Mouse (Mus musculus) intestine, postnatal 0 days (tissue): ENCODE data around the gene Pde1b. TPM values are rescaled to one million over a fixed set of nuclear protein-coding genes. Genes with fewer than 3 reads are reported as not detected.

Source experiments
- ATAC-seq: fragments of 200-750 bp; cut with Nextera tagmentation; 2 replicates; pipeline ENCODE4 v1.8.0; 2017; ENCODE audit warnings: mild to moderate bottlenecking, moderate TSS enrichment, moderate library complexity
- H3K27ac ChIP-seq: fragments of 300-500 bp; sonication (generic); 2 replicates; pipeline ENCODE4 v1.5.1; 2014; ENCODE audit warnings: mild to moderate bottlenecking, low read depth, low read length, moderate library complexity
- H3K27me3 ChIP-seq: fragments of 300-500 bp; sonication (generic); replicated peaks from 2 replicates; pipeline ENCODE4 v1.6.1; 2014; ENCODE audit warnings: low read length, mixed read lengths; ENCODE audit not compliant: control insufficient read depth, insufficient read depth
- H3K36me3 ChIP-seq: fragments of 300-500 bp; sonication (generic); 2 replicates; pipeline ENCODE4 v1.6.1; 2014; ENCODE audit warnings: mild to moderate bottlenecking, moderate library complexity; ENCODE audit not compliant: control insufficient read depth, insufficient read depth
- H3K4me1 ChIP-seq: fragments of 300-500 bp; sonication (generic); replicated peaks from 2 replicates; pipeline ENCODE4 v1.6.1; 2014; ENCODE audit warnings: antibody characterized with exemption, low read length, mixed read lengths; ENCODE audit not compliant: control insufficient read depth, insufficient read depth
- H3K4me2 ChIP-seq: fragments of 300-500 bp; sonication (generic); replicated peaks from 2 replicates; pipeline ENCODE4 v1.6.1; 2014; ENCODE audit warnings: low read depth, mild to moderate bottlenecking, moderate library complexity
- H3K4me3 ChIP-seq: fragments of 300-500 bp; sonication (generic); 2 replicates; pipeline ENCODE4 v1.5.1; 2014; ENCODE audit warnings: low read depth, low read length
- H3K9ac ChIP-seq: fragments of 300-500 bp; sonication (generic); 2 replicates; pipeline ENCODE4 v1.6.1; 2014; ENCODE audit warnings: mild to moderate bottlenecking, low read depth, low read length
- H3K9me3 ChIP-seq: fragments of 300-500 bp; sonication (generic); 2 replicates; pipeline ENCODE4 v1.6.1; 2016; ENCODE audit warnings: mixed run types; ENCODE audit not compliant: control insufficient read depth
- CTCF ChIP-seq: sonication (generic); IDR thresholded peaks from 2 replicates; pipeline ENCODE4 v1.5.1; 2016; ENCODE audit warnings: low read depth, mild to moderate bottlenecking, control low read depth, antibody characterized with exemption, moderate library complexity
- WGBS: fragments of 180-500 bp; shearing (Covaris S2); extraction: QIAGEN DNeasy Blood & Tissue Kit; methylation state at CpG from one replicate; pipeline ENCODE4 v1.1.7; 2014; 5-methylcytosine and 5-hydroxymethylcytosine counted together
- polyA plus RNA-seq: library from polyadenylated mRNA; unstranded; fragments of >200 nt; fragmentation: Nextera tagmentation; extraction: Ambion mirVana; gene quantifications from 2 replicates; pipeline ENCODE4 v1.2.1, GENCODE M21; 2015

The Pde1b gene
- polyA plus RNA-seq, 1 experiment from 2014 or later, result 4.5 TPM

DNA sequence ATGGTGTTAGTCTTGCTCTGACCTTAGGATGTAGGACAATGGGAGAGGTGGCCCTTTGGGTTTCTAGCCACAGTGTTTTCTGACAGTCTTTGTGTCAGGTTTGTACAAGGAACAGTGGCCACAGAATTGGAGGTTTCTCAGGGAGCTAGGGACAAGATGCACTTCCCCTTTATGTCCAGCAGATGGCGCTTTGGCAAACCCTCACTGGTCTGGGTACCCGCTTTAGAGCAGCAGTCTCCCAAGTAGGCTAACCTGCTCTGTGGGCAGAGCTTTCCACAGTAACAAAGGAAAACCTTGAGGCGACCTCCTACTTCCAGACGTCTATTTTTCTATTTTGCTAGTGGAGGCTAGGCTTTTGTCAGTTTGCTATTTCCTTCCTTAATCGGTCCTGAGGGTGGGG, 27.5 kb downstream of the Pde1b start:
- H3K27ac ChIP-seq, result no peak overlapping the region
- H3K4me2 ChIP-seq, result no peak overlapping the region
- no peak overlapping the region for H3K4me3 ChIP-seq
- ATAC-seq, result no peak
- no peaks in the 10 kb centered on the region for H3K27me3 ChIP-seq
- H3K9me3 ChIP-seq, result no peaks in the 10 kb centered on the region
- H3K9ac ChIP-seq, result no peak overlapping the region
- no peaks in the 10 kb centered on the region for H3K36me3 ChIP-seq
- 6% methylated on average over 5 of the region's 5 CpGs for WGBS
- H3K4me1 ChIP-seq, result no peaks in the 10 kb centered on the region
- peak; percentile 94 for TF ChIP-seq CTCF

DNA sequence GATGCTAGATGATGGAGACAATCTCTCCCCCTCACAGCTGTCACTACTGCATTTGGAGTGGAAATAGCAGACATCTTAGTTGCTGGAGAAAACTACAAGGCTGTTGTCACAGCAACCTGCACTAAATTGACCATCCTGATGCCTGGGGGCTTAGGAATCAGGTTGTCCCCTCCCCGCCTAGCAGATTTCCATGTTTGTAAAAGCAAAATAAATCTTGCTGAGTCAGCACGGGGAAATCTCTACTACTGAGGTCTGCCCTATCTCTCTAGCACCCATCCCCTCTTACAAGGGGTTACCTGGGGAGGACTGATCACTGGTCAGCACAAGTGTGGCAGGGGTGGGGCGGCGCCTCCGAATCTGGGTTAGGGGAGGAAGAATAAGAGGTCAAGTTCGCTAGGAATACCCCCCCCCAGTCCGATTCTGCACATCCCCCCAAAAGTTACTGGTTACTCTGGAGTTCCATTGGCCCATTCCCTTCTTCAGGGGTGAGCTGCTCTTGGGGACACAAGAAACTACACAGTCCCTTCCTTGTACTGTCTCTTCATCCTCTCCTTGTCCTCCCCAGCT, 31.3 kb downstream of the Pde1b start:
- H3K27me3 ChIP-seq, result peaks cover 25% of the 10 kb centered on the region
- H3K27ac ChIP-seq, result no peak overlapping the region
- no peak overlapping the region for H3K4me2 ChIP-seq
- no peak overlapping the region for H3K4me3 ChIP-seq
- H3K9me3 ChIP-seq, result no peaks in the 10 kb centered on the region
- no peak overlapping the region for H3K9ac ChIP-seq
- no peaks in the 10 kb centered on the region for H3K36me3 ChIP-seq
- no peak for ATAC-seq
- no peaks in the 10 kb centered on the region for H3K4me1 ChIP-seq
- WGBS, result 78% methylated on average over 7 of the region's 7 CpGs
- no peak for TF ChIP-seq CTCF

DNA sequence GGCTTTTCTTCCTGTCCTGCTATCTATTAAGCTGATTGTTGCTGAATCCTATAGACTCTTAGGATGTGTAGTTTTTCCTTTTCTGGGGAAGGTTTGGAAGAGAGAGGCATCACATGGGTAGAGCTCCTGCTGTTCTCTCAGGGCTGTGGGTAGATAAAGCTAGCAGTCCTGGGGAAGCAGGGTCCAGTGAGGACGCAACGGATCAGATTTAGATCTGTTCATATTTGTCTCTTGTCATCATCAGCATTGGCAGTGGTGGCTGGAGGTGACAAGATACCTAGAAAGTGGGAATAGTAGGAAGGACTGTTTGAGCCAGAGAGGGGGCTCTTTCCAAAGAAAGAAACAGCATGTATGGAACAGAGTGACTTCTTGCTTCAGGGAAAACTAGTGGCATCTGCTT, 32.2 kb downstream of the Pde1b start:
- ATAC-seq, result no peak

DNA sequence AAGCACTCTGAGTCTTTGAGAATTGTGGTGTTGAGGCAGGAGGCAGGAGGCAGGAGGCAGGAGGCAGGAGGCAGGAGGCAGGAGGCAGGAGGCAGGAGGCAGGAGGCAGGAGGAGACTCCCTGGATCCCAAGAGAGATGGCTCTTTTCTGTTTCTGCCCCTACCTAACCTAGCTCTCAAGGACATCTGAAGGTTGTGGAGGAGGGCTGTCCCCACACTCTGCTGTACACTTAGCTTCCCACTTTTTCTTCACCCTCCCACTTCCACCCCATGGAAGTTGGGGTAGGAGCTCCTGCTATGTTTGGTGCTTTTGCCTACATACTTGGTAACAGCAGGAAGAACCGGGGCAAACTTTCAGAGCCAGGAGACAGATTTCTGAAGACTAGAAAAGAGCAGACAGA, 33.0 kb downstream of the Pde1b start:
- WGBS, result 77% methylated on average over 1 of the region's 1 CpGs
- no peak for ATAC-seq
- Histone ChIP-seq H3K36me3 (no peaks in the 10 kb centered on the region), H3K27me3 (peaks cover 25% of the 10 kb centered on the region), H3K9ac (no peak overlapping the region), H3K4me1 (no peaks in the 10 kb centered on the region), H3K4me3 (no peak overlapping the region), H3K4me2 (no peak overlapping the region), H3K9me3 (no peaks in the 10 kb centered on the region), H3K27ac (no peak overlapping the region)
- TF ChIP-seq CTCF, result no peak

More for the DNA sequence above, 32.2 kb downstream of the Pde1b start:
- TF ChIP-seq CTCF, result no peak
- Histone ChIP-seq H3K9ac (no peak overlapping the region), H3K27ac (no peak overlapping the region), H3K9me3 (no peaks in the 10 kb centered on the region), H3K27me3 (peaks cover 25% of the 10 kb centered on the region), H3K4me1 (no peaks in the 10 kb centered on the region), H3K4me3 (no peak overlapping the region), H3K4me2 (no peak overlapping the region), H3K36me3 (no peaks in the 10 kb centered on the region)
- 88% methylated on average over 2 of the region's 2 CpGs for WGBS

DNA sequence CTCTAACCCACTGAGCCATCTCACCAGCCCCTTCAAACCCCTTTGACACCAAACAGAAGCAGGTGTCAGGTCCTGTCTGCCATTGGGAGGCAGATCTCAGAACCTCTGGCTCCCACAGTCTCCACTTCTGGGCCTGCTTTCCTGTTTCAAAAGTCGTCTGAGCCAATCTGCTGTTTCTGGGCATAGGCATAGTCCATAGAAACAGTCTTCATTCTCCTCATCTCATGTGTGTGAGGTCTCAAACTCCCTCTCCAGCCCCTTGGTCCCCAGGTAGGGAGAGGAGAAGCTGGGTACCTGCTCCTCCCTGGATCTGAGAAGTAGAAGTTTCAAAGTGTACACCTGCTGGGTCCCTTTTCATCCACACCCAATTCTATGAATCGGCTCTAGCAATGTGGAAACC, 33.6 kb downstream of the Pde1b start:
- 42% methylated on average over 2 of the region's 2 CpGs for WGBS
- H3K9me3 ChIP-seq, result no peaks in the 10 kb centered on the region
- H3K4me1 ChIP-seq, result no peaks in the 10 kb centered on the region
- H3K9ac ChIP-seq, result no peak overlapping the region
- ATAC-seq, result no peak
- H3K4me2 ChIP-seq, result no peak overlapping the region
- TF ChIP-seq CTCF, result no peak
- no peak overlapping the region for H3K27ac ChIP-seq
- H3K4me3 ChIP-seq, result no peak overlapping the region
- H3K36me3 ChIP-seq, result no peaks in the 10 kb centered on the region
- H3K27me3 ChIP-seq, result peaks cover 25% of the 10 kb centered on the region

DNA sequence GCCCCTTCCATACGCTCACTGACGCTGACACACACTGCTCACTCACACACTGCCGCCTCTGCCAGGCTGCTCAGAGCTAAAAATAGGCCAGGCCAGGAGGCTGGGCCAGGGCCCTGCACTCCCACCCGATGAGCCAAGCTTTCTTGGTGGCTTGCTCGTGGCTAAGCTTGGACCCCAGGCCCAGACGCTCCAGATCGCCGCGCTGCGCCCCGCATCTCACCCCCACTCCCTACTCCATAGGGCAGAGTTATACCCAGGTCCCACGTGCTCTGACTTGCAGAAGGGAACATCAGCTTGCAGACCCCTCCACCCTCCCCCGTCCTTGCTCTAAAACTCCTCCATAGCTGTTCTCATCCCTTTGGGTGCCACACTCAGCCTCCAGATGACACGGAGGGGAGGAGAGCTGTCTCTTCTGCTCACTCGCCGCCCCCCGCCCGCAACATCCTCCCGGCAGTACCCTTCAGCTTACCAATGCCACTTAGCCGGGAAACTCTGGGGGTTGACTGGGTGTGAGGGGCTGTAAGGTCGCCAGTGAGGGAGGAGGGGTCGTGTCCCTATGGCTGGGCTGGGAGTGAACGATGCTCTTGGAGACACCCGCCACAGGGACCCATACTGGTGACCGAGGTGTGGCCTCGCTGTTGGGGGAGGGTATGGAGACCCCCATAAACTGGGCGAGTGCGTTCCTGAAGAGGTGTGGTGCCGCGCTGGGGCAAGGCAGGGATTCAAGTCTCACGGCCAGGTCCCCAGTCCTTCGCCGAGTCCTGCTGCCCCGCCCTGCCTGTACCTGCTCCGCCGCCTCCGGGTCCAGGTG, 34.4 kb downstream of the Pde1b start:
- peak overlapping the region; percentile 48 for H3K4me3 ChIP-seq
- H3K27ac ChIP-seq, result no peak overlapping the region
- no peaks in the 10 kb centered on the region for H3K4me1 ChIP-seq
- H3K27me3 ChIP-seq, result peaks cover 25% of the 10 kb centered on the region
- H3K36me3 ChIP-seq, result no peaks in the 10 kb centered on the region
- 6% methylated on average over 35 of the region's 37 CpGs for WGBS
- peak; percentile 31; the same call in 1 of the 2 replicates for ATAC-seq
- peak overlapping the region; percentile 78 for H3K4me2 ChIP-seq
- peak overlapping the region; percentile 34 for H3K9ac ChIP-seq
- no peak for TF ChIP-seq CTCF
- H3K9me3 ChIP-seq, result no peaks in the 10 kb centered on the region
